Mouse (Mus musculus): ENCODE data around the gene Fam189b.

GRCm38 (mm10) chr3:89225321-89225815, 42.4 kb downstream of the Fam189b start:
- TF ChIP-seq ZNF384 (IDR thresholded peaks at IDR 0.05; ENCODE audit: low read depth, low read length) (no peak), CHD2 (IDR thresholded peaks at IDR 0.05; ENCODE audit: low read depth, low read length) (no peak), MAFK (IDR thresholded peaks at IDR 0.05; ENCODE audit: insufficient read depth, low read depth, low read length) (no peak)

Measured in ES-E14 (cell line).